Mouse (Mus musculus) embryo, embryonic 10.5 days (tissue): ENCODE data around the gene Ppp1r37.
"Not testable (repeated sequence)": the region's sequence is repeated elsewhere in the genome, so short reads cannot be mapped to it uniquely, and the experiment has no call there.

Experiments
- DNase-seq: peaks from one replicate; pipeline ENCODE4 v3.0.0-alpha.2; 2015; ENCODE audit warnings: low spot score

Ppp1r37 gene

DNA sequence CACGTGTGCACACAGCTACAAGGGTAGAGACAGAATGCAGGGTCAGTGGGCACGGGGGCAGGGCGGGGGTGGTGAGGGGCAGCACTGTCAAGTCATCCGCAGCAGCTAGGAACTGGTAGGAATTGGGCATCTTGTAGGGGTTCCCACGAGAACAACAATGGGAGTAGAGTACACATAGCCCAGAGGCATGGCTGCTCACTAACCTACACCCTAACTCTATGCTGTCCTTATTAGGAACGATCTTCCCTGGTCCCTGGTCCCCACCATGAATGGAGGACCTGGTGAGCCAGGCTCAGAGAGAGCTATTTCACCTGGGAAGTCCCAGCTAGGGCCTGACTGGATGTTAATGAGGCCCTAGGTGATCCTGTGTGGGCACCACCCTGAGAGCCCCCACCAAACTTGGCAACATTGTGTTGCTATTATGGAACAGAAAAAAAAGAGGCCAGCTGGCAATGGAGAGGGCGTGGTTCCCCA, 21.2 kb downstream of the Ppp1r37 start:
- no peak for DNase-seq

- no peak for DNase-seq
Measured at GRCm38 (mm10) chr7:19540771-19541566, 21.9 kb downstream of the Ppp1r37 start.

DNA sequence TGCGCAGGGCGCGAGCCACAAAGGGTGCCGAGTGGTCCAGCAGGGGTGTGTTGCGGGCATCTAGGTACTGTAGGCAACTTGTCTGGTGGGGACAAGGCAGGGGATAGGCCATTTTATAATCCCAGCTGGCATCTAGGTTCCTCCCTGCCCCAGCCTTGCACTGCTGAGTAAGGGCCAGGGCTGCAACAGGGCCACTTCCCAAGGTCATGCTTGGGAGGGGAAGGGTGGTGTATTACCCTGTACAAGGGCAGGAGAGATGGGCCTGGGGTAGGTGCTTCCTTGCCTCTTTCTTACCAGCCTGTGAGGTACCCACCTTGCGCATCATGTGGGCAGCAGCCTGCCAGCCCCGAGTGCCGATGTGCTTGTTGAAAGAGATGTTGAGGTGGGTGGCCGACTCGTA, 28.2 kb downstream of the Ppp1r37 start:
- DNase-seq, result no peak

DNA sequence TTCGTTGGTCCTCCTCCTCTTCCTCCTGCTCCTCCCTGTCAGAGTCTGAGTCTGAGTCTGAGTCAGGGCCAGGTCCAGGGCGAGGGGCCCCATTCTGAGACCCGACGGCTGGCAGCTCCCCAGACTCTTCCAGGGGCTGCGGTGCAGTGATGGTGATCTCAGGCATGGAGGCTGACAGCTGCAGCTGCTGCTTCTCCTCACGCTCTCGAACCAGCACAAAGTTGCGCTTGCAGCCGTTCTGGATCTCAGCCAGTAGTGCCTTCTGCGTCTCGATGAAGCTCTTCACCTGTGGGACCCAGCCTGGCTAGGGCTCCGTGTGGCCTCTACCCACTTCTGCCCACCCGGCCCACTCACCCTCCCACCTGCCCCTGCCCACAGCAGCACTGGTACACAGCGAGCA, 30.6 kb downstream of the Ppp1r37 start:
- DNase-seq, result no peak

DNA sequence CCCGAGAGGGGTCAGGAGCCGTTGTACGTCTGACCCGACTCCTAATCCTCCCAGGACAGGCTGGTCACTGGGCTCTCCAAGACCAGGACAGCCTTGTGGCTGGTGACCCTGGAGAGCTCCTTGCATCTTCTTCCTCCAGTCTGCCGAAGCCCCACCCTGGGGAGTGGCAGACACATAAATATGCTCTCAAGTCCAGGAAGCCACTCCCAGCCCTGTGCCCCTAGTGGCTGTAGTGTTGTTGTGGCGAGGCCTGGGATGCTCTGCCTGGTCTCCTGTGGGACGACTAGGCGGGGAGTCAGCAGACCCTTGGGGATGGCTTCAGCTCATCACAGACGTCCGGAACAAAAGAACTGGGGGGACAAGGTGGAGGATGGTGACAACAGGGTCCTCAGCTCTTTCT, 31.8 kb downstream of the Ppp1r37 start:
- DNase-seq, result no peak

DNA sequence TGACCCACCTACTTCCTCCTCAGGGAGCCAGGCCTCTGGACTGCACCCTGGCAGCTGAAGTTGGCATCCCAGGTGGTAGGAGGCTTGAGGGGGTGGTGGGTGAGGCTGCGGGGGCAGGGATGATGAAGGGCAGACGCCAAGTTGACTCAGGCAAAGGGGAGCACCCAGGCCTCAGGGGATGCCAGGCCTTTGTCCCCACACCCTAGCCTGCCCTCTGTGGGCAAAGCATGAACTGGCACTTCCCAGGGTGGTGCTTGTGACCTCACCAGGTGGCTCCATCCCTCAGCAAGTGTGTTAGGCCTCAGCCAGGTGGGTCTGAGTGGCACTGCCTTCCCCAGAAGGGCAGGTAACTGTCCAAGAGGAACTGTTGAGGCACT, 37.8 kb downstream of the Ppp1r37 start:
- no peak for DNase-seq

DNA sequence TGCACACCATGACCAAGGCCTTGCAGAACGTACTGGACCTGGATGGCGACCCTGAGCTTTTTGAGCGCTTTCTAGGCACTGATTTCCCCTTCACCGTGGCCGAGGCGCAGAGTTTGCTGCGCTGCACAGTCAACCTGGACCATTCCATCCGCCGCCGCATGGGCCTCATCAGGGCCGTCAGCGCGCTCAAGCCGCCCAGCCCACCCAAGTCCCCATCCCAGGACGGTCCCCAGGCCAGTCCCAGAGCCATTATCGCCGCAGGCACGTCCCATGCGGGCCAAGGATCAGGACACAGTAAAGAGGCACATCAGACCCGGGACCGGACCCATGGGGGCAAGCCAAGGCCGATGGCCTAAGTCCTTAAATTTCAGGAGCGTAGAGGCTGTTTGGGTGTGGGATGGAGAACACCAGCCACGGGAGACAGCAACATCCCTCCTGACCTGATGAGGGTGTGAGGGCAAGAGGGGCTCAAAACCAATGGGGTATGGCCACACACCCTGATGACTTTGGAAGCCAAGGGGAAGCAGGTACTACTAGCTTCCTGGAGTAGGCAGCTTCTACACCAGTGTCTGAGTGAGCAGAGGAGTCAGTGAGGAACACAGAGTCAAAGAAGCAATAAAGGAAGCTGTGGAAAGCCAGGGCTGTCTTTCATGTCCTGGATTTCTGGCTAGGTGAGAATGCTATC, 38.3 kb downstream of the Ppp1r37 start:
- DNase-seq, result no peak

GRCm38 (mm10) chr7:19523757-19524419, 39.0 kb downstream of the Ppp1r37 start:
- DNase-seq, result peak; percentile 75

DNA sequence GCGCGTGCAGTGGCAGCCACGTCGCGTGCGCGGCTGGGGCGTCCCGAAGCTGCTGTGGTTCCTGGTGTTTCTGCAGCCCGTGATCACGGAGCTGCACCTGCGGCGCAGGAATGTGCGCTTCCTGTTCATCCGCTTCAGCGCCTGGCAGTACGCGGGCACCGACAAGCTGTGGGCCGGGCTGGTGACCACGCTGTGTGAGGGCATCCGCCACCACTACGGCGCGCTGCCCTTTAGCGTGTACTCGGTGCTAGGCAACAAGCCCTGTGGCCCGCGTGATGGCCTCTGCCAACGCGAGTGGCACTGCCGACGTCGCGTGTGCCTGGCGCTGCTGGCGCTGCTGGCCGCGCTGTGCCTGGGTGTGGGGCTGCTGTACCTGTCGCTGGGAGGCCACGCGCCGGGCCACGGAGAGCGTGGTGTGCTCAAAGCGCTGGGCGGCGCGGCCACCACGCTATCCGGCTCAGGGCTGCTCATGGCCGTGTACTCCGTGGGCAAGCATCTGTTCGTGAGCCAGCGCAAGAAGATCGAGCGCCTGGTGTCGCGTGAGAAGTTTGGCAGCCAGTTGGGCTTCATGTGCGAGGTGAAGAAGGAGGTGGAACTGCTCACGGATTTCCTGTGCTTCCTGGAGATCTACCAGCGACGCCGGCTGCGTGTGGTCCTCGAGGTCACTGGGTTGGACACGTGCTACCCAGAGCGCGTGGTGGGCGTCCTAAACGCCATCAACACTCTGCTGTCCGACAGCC, 39.7 kb downstream of the Ppp1r37 start:
- DNase-seq, result no peak

GRCm38 (mm10) chr7:19520032-19520431, 42.8 kb downstream of the Ppp1r37 start:
- no peak for DNase-seq

GRCm38 (mm10) chr7:19517652-19518365, 45.1 kb downstream of the Ppp1r37 start, which contains the start of gene Nkpd1:
Gene Nkpd1 (plus strand): TSS chr7:19517838.
- DNase-seq, result peak; percentile 65

- no peak for DNase-seq
Measured at GRCm38 (mm10) chr7:19512353-19512752, 50.5 kb downstream of the Ppp1r37 start.

DNA sequence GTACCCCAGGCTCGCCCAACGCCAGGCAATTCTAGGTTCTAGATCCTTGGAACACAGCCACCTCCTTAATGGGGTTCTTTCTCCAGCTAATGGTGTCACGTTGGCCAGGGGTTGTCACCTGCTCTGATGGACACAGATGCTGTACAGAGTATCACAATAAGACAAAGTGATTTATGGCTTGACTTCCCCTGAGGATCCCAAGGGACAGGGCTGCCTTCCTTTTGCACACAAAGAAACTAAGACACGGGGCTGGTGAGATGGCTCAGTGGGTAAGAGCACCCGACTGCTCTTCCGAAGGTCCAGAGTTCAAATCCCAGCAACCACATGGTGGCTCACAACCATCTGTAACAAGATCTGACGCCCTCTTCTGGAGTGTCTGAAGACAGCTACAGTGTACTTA, 50.9 kb downstream of the Ppp1r37 start:
- not testable (repeated sequence) for DNase-seq

DNA sequence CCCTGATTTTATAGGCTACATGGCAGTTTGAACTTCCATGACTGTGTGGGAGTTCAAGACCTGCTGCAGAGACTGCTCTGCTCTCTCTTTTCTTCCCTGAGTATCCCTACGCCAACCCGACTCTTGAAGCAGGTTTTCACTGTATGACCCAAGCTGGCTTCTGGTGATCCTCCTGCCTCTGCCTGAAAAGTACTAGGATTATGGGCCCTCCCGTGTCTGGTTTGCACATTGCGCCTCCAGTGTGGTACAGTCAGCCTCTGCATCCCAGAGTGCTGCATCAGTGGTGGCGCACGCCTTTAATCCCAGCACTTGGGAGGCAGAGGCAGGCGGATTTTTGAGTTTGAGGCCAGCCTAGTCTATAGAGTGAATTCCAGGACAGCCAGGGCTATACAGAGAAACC, 53.1 kb downstream of the Ppp1r37 start:
- DNase-seq, result no peak

GRCm38 (mm10) chr7:19508924-19509568, 53.8 kb downstream of the Ppp1r37 start:
- DNase-seq, result peak; percentile 53

DNA sequence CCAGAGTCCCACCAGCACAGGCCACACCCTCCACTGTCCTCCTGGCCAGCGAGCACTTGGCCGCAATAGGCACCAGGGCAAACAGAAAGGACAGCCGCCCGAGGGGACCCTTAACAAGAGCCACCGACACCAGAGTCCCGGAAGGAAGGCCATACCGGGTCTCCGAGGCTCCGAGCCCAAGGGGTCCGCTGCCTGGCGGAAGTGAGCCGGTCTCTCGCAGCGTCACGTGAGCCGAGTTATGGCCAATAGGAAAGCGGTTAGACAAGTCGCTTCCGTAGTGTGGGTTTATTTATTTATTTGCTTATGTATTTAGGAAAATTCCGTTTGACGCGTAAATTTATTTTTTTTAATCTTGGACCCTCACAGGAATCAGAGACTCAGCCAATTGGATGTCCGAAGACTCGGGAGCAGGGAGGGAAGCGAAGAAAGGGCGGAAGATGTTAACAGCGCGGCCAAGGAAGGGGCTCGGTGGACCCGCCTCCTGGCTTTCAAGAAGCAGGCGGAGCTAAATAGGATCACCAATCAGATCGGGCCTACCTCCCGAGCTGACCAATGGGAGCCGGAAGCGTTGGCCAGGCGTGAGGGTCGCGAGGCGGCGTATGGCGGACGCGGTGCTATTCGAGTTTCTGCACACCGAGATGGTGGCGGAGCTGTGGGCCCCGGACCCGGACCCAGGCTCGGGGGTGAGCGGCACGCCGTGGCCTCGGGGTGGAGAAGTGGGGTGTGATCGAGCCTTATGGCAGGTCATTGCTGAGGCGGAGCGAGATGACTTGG, 54.5 kb downstream of the Ppp1r37 start, which contains the start of the genes Bloc1s3 and Trappc6a:
Gene Bloc1s3 (minus strand): TSS at position 218 of the 774 bp plus-strand sequence.
Gene Trappc6a (plus strand): TSS at position 246 of the 774 bp plus-strand sequence.
- DNase-seq, result peak; percentile 97

- DNase-seq, result peak; percentile 35
Measured at GRCm38 (mm10) chr7:19507612-19507981, 55.3 kb downstream of the Ppp1r37 start.

DNA sequence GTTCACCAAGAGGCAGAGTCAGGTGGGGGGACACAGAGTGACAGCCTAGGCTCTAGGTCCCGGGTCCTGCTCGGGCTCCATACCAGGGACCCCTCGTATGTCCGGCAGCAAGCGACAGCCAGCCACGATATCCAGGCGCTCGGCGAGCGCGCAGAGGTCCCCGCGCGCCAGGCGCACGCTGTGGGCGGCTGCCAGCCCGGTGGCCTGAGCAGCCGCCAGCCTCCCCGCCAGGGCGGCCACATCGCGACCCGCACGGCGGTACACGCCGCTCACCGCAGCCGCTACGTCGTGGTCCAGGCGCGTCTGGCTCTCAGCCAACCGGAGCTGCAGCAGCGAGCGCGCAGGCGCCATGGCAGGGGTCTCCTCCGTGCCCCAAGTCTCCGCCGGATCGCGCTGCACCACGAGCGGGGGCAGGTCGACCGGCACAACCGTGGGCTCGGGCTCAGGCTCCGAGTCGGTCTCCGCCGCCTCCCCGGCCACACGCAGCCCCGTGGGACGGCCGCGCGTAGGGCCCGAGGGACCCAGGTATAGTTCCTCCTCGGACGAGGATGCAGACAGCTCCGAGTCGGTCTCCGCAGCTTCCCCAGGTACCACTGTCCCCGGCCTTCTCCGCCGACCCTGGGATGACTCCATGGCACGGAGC, 55.8 kb downstream of the Ppp1r37 start:
- DNase-seq, result peak; percentile 77

DNA sequence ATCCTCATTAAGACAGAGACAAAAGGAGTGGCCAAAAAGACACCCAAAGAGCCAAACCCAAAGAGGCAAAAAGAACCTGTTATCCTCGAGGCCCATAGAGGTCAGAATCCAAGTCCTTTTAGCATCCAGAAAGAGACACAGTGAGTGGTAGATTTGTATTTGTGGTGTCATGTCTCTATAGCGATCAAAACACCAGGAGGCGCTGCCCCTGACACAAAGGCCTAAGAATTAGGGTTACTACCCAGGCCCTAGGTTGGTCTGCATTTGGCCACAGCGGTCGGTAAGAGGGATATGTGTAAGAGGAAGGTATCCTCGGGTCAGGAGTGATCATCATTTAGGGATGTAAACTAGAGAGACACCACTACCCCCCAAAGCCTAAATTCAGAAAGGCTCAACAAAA, 56.5 kb downstream of the Ppp1r37 start:
- peak; percentile 62 for DNase-seq
